Mouse (Mus musculus): Measurements from ENCODE around the gene Zfp39. TPM values are rescaled to one million over a fixed set of nuclear protein-coding genes. Genes with fewer than 3 reads are reported as not detected.
"Not testable (repeated sequence)": the region's sequence is repeated elsewhere in the genome, so short reads cannot be mapped to it uniquely, and the experiment has no call there.

Gene Zfp39
- total RNA-seq, 2 experiments from 2014 or later = 8.9 to 9.7 TPM

GRCm38 (mm10) chr11:58846919-58847461 lies 57.0 kb downstream of the Zfp39 start, which contains the start of gene Gm12258:
TSS of gene Gm12258 (plus strand) at chr11:58847158.
- peak; percentile 82 to 87 for DNase-seq (ENCODE audit: low spot score in 2 of 2)

DNA sequence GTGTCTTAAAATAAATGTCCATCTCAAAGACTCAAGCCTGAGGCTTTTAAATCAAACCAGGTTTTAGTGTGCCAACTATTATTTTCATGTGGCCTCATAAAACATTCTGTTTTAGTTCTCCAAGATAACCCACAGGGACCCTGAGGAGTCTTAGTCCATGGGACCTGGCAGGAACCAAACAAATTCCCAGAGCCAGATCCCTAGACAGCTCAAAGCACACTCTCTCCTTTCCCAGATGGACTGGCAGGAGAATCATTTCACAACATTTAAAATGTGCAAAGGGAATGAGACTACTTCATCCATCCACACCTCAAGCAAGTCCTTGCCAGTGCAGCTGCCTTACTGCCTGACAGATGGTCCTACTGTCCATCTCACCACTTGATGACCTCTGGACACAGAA lies 65.1 kb downstream of the Zfp39 start, which contains the start of gene Olfr311:
Gene Olfr311, plus strand, starts transcription at position 301 of the 400 bp plus-strand sequence.
- DNase-seq (ENCODE audit: low spot score in 2 of 2) = not testable (repeated sequence)

Other genes with a start within 250 kb of the Zfp39 start
- not detected for gene Olfr322, start 245.4 kb downstream of the Zfp39 start, total RNA-seq (2021)
- gene Olfr320, start 223.1 kb downstream of the Zfp39 start, total RNA-seq (2021) = not detected
- gene Olfr319, start 205.1 kb downstream of the Zfp39 start, total RNA-seq (2021) = not detected
- not detected for gene Olfr318, start 180.2 kb downstream of the Zfp39 start, total RNA-seq (2021)
- gene Olfr317, start 165.0 kb downstream of the Zfp39 start, total RNA-seq (2021) = under 1 TPM in 1 of 2 experiments, not detected in 1; 0.26 TPM
- 1 to 10 TPM; 2.1 to 2.9 TPM for gene Olfr316, start 151.5 kb downstream of the Zfp39 start, total RNA-seq (2021)
- not detected for gene Olfr315, start 131.0 kb downstream of the Zfp39 start, total RNA-seq (2021)
- gene Olfr314, start 121.3 kb downstream of the Zfp39 start, total RNA-seq (2021) = not detected
- 1 to 10 TPM; 1.8 to 2.2 TPM for gene Fam183b, start 102.3 kb downstream of the Zfp39 start, total RNA-seq (2021)
- not detected for gene Olfr313, start 89.2 kb downstream of the Zfp39 start, total RNA-seq (2021)
- not detected for gene Olfr312, start 75.0 kb downstream of the Zfp39 start, total RNA-seq (2021)
- under 1 TPM in 1 of 2 experiments, not detected in 1; 0.21 TPM for gene Olfr311, start 65.0 kb downstream of the Zfp39 start, total RNA-seq (2021)
- 10 to 100 TPM; 17.1 to 19.2 TPM for gene Gm12258, start 57.1 kb downstream of the Zfp39 start, total RNA-seq (2021)
- 10 to 100 TPM in 1 of 2 experiments, 1 to 10 TPM in 1; 9.5 to 11.6 TPM for gene 2810021J22Rik, start 37.0 kb downstream of the Zfp39 start, total RNA-seq (2021)
- not detected for gene Btnl10, start 13.7 kb upstream of the Zfp39 start, total RNA-seq (2021)
- gene Rnf187, start 34.7 kb upstream of the Zfp39 start, total RNA-seq (2021) = 100 to 1,000 TPM; 485 to 490 TPM
- gene Hist3h2ba, start 44.7 kb upstream of the Zfp39 start, total RNA-seq (2021) = 100 to 1,000 TPM in 1 of 2 experiments, 10 to 100 TPM in 1; 99.3 to 112 TPM
- 10 to 100 TPM; 62.8 to 63.7 TPM for gene Hist3h2a, start 50.5 kb upstream of the Zfp39 start, total RNA-seq (2021)
- 1 to 10 TPM; 4.0 to 5.0 TPM for gene Trim17, start 50.5 kb upstream of the Zfp39 start, total RNA-seq (2021)
- gene Trim11, start 73.9 kb upstream of the Zfp39 start, total RNA-seq (2021) = 10 to 100 TPM; 22.5 to 25.4 TPM
- gene Obscn, start 232.2 kb upstream of the Zfp39 start, total RNA-seq (2021) = 1 to 10 TPM; 1.5 to 2.4 TPM